Mouse (Mus musculus) left cerebral cortex, adult 2 months (tissue): ENCODE data around the gene Cep250. TPM values are rescaled to one million over a fixed set of nuclear protein-coding genes. Genes with fewer than 3 reads are reported as not detected.

Source experiments
- DNase-seq, 2 experiments: peaks; one replicate each; pipeline ENCODE4 v3.0.0; 2021 to 2022; ENCODE audit warnings: low spot score in 2 of 2, mixed read lengths in 1 of 2; ENCODE audit errors: extremely low spot score in 1 of 2
- H3K27ac ChIP-seq: fragments of 200-600 bp; 2 replicates; pipeline ENCODE4 v1.8.1; 2022
- H3K4me3 ChIP-seq: fragments of 200-600 bp; 2 replicates; pipeline ENCODE4 v1.8.1; 2022
- CTCF ChIP-seq: fragments of 200-600 bp; IDR thresholded peaks from 2 replicates; pipeline ENCODE4 v1.8.1; 2022; ENCODE audit warnings: antibody characterized with exemption, mild to moderate bottlenecking, moderate library complexity
- intact Hi-C: fragments of 180-260 bp; cut with DNase I; formaldehyde crosslinking; loops from one replicate; pipeline ENCODE4 v1.15.1; 2025
- total RNA-seq, 2 experiments: library from RNA; stranded (reverse); gene quantifications; 2 replicates each; pipeline ENCODE4 v1.2.3; 2021

Cep250 gene
- total RNA-seq, 2 experiments from 2014 or later, result 19.5 to 19.9 TPM

DNA sequence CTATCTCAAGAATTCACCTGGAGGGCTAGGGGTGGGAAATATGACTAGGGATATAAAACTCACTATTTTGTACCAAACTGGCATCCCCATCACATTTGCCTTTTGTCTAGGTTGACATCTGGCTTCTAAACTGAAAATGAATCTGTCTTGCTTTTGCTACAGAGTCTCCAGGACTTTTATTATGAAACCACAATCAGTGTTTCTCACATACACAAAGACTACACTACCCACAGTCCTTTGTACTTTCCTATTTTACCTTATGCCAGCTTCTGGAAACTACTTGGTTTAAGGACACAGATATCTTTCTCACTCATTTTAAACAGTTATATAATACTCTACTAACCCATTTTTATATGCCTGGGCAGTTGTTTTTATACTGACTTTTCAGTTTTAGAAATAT, 69.2 kb downstream of the Cep250 start:
- intact Hi-C loops, result no loop called here
- TF ChIP-seq CTCF, result no peak
- DNase-seq, result no peak
- Histone ChIP-seq H3K27ac (no peak overlapping the region), H3K4me3 (no peak overlapping the region)

DNA sequence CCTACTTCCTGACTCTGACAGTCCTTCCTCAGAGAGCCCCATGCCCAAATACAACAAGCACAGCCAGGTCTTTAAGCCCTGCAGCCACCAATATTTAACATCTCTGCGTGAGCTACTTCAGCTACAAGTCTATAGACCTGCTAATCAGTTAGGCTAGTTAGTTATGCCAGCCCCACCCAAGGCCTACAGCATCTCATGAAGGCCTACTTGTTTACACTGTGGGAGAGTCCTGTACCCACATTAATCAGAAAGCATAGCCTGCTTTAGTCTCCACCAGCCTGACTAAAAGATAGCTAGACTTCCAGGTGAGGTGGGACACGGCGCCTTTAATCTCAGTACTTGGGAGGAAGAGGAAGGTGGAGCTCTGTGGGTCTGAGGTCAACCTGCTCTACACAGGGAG, 83.1 kb downstream of the Cep250 start:
- no peak for TF ChIP-seq CTCF
- intact Hi-C loops, result no loop called here
- no peak overlapping the region for H3K4me3 ChIP-seq
- DNase-seq, result no peak
- H3K27ac ChIP-seq, result no peak overlapping the region

DNA sequence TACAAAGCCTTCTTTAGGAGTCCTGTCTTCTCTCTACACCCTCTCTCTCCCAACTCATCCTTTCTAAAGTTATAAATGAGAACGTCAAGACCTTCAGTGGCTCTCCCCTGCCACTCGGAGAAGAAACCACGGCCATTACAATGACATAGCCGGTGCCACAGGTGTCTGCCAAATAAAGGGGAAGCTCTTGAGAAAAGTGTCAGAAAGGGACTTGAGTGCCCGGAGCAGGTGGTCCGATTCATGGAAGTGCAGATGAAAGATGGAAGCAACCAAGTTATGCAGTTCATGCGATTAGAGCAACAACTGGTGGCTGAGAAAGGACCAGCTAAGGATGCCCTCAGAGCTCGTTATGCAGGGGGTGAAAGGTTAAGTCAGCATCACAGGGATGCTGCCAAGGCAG, 86.6 kb downstream of the Cep250 start:
- no peak overlapping the region for H3K27ac ChIP-seq
- no peak for TF ChIP-seq CTCF
- intact Hi-C loops, result no loop called here

DNA sequence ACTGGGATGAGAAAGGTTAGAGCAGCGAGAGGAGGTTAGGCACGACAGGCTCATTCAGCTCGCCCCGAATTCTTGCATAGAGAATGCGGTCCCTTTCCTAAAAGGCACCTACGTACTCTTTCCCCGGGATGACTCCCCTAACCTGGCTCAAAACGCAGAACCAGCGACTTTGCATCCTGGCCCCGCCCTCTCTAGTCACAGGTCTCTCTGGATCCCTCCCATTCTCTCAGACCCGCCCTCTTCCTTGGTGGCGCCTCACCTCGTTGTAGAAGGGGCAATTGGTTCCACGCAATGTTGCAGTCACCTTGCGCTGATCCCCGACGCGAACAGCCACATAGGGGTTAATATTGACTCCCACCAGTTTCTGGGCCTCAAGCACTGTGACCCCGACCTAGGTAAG, 91.7 kb downstream of the Cep250 start:
- Histone ChIP-seq H3K4me3 (no peak overlapping the region), H3K27ac (no peak overlapping the region)
- intact Hi-C loops, result no loop called here
- TF ChIP-seq CTCF, result no peak
- no peak for DNase-seq

More for the DNA sequence above, 86.6 kb downstream of the Cep250 start:
- DNase-seq, result no peak
- H3K4me3 ChIP-seq, result no peak overlapping the region

Other genes starting within 250 kb of the Cep250 start
- 10 to 100 TPM; 18.7 to 19.2 TPM for gene Edem2, start 227.0 kb upstream of the Cep250 start, total RNA-seq
- not detected for gene Gm17581, start 220.6 kb upstream of the Cep250 start, total RNA-seq
- 1 to 10 TPM; 1.2 to 1.4 TPM for gene Procr, start 205.3 kb upstream of the Cep250 start, total RNA-seq
- gene Mmp24, start 181.1 kb upstream of the Cep250 start, total RNA-seq, result 10 to 100 TPM; 35.6 to 37.8 TPM
- 10 to 100 TPM; 53.1 to 56.8 TPM for gene BC029722, start 137.0 kb upstream of the Cep250 start, total RNA-seq
- 10 to 100 TPM; 67.0 to 71.0 TPM for gene Eif6, start 129.5 kb upstream of the Cep250 start, total RNA-seq
- not detected for gene Fam83c, start 121.6 kb upstream of the Cep250 start, total RNA-seq
- 10 to 100 TPM; 70.4 to 75.7 TPM for gene Uqcc1, start 26.1 kb upstream of the Cep250 start, total RNA-seq
- gene Gm15557, start 15.7 kb upstream of the Cep250 start, total RNA-seq, result not detected
- gene Gdf5, start 11.1 kb upstream of the Cep250 start, total RNA-seq, result under 1 TPM in 1 of 2 experiments, not detected in 1; 0.25 TPM
- gene 6430550D23Rik, start 51.5 kb downstream of the Cep250 start, total RNA-seq, result 1 to 10 TPM; 1.4 to 2.0 TPM
- 100 to 1,000 TPM; 187 to 188 TPM for gene Ergic3, start 51.6 kb downstream of the Cep250 start, total RNA-seq
- not detected for gene Fer1l4, start 96.5 kb downstream of the Cep250 start, total RNA-seq
- 1 to 10 TPM; 3.8 to 4.1 TPM for gene Spag4, start 108.7 kb downstream of the Cep250 start, total RNA-seq
- 10 to 100 TPM; 26.3 to 33.0 TPM for gene Cpne1, start 155.5 kb downstream of the Cep250 start, total RNA-seq
- gene Rbm12, start 155.5 kb downstream of the Cep250 start, total RNA-seq, result 10 to 100 TPM; 27.7 to 36.0 TPM
- 10 to 100 TPM; 17.5 to 17.7 TPM for gene Gm28036, start 170.6 kb downstream of the Cep250 start, total RNA-seq
- gene Romo1, start 187.6 kb downstream of the Cep250 start, total RNA-seq, result 100 to 1,000 TPM; 142 to 153 TPM
- 10 to 100 TPM; 36.3 to 42.0 TPM for gene Nfs1, start 187.7 kb downstream of the Cep250 start, total RNA-seq
- 100 to 1,000 TPM; 286 to 301 TPM for gene Rbm39, start 223.8 kb downstream of the Cep250 start, total RNA-seq
- 10 to 100 TPM; 82.7 to 85.6 TPM for gene Phf20, start 240.0 kb downstream of the Cep250 start, total RNA-seq